Mouse (Mus musculus): ENCODE data around the gene Mylk. TPM values are rescaled to one million over a fixed set of nuclear protein-coding genes. Genes with fewer than 3 reads are reported as not detected.

The Mylk gene
- total and polyA plus RNA-seq, 2 experiments from 2014 or later, result 3.7 to 20.1 TPM

DNA sequence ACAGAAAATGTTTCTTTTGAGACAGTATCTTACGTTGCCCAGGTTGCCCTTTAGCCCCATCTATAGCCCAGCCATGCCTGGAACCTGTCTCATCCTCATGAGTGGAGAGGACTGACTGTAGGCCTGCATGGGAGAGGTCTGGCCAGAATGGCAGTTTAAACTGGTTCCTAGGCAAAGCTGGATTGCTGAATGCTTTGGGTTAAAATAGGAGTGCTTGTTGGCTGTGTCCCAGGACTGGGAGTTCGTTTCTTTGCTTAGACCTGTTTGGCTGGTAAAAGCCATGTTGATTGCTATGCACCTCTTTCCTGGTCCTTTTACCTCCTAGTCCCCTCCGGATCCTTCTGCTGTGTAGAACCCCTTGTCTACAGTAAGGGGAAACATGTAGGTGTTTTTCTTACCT lies 288.2 kb downstream of the Mylk start:
- no peaks in the 10 kb centered on the region for H3K9me3 ChIP-seq (ENCODE audit: low read length)
- no peaks in the 10 kb centered on the region for H3K4me1 ChIP-seq (ENCODE audit: insufficient read depth, low read length)
- H3K27me3 ChIP-seq (ENCODE audit: insufficient read depth, low read length), result no peaks in the 10 kb centered on the region
- H3K9ac ChIP-seq (replicated peaks; ENCODE audit: low read length), result no peak overlapping the region
- H3K27ac ChIP-seq, result no peak overlapping the region
- TF ChIP-seq CTCF (IDR thresholded peaks at IDR 0.05; ENCODE audit: low read depth), result no peak
- H3K36me3 ChIP-seq (ENCODE audit: insufficient read depth, low read length), result peaks cover 10% of the 10 kb centered on the region; the same call in 1 of the 2 replicates
- WGBS, result 73% methylated on average over 3 of the region's 3 CpGs
- ATAC-seq, result no peak
- no peak overlapping the region for H3K4me2 ChIP-seq (ENCODE audit: low read depth, low read length)
- H3K4me3 ChIP-seq (ENCODE audit: low read length), result no peak overlapping the region
- DNase-seq (ENCODE audit: low spot score), result no peak

DNA sequence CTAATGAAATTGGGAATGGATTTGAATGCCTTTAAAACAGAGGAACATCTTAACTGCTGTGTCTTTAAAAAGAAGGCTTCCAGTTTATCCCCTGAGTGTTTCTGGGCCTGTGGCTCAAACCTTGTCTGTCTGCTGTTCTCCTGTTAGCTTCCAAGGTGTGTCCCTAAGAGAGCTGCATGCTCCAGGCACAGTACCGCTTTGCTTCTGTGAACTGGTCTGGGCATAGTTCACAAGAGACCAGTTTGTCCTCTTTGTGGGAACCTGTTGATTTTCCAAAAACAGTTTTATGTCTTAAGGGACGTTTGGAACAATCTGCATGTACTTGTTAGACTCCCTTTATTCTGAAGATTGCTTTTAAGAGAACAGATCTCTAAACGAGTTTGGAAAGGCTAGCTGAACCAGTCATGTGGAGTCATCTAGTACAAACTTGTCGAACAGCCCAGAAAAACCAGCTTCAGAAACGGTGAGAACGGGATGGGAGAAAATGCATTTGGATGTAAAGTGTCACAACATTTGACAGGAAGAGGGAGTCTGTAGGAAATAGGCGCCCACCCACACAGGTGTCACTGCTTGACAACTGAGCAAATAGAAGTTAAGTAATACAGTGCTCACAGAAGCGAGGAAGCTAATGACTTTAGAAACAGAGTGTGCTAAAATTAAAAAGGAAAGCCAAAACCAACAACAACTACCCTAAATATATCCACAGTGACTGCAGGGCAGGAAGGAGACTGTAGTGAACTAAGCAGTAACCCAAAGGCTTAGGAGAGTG lies 289.0 kb downstream of the Mylk start:
- DNase-seq (ENCODE audit: low spot score) (no peak), ATAC-seq (no peak)
- peaks cover 10% of the 10 kb centered on the region; the same call in 1 of the 2 replicates for H3K36me3 ChIP-seq (ENCODE audit: insufficient read depth, low read length)
- no peak for TF ChIP-seq CTCF (IDR thresholded peaks at IDR 0.05; ENCODE audit: low read depth)
- no peaks in the 10 kb centered on the region for H3K9me3 ChIP-seq (ENCODE audit: low read length)
- no peak overlapping the region for H3K4me3 ChIP-seq (ENCODE audit: low read length)
- H3K27me3 ChIP-seq (ENCODE audit: insufficient read depth, low read length), result no peaks in the 10 kb centered on the region
- WGBS, result 75% methylated on average over 8 of the region's 8 CpGs
- H3K4me1 ChIP-seq (ENCODE audit: insufficient read depth, low read length), result no peaks in the 10 kb centered on the region
- H3K9ac ChIP-seq (replicated peaks; ENCODE audit: low read length), result no peak overlapping the region
- no peak overlapping the region for H3K27ac ChIP-seq
- H3K4me2 ChIP-seq (ENCODE audit: low read depth, low read length), result no peak overlapping the region

DNA sequence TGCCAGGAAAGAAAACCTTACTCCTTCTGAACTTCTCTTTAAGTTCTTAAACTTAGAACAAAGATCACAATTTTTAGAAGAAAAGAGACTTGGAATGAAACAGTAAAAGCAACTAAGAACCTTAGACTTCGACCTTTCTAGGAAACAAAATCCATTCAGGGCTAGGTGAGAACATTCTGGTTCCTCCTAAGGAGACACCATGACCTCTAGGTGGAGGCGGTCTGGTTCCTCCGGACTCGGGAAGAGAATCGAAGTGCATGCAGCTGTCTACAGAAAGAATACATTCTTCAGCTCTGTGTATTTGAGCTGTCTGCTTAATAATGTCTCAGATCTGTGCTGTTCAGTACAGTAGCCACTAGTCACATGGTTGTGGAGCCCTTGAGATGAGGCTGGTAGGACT lies 290.0 kb downstream of the Mylk start:
- Histone ChIP-seq H3K27ac (no peak overlapping the region), H3K9me3 (ENCODE audit: low read length) (no peaks in the 10 kb centered on the region), H3K4me3 (ENCODE audit: low read length) (no peak overlapping the region), H3K4me2 (ENCODE audit: low read depth, low read length) (no peak overlapping the region), H3K27me3 (ENCODE audit: insufficient read depth, low read length) (no peaks in the 10 kb centered on the region), H3K4me1 (ENCODE audit: insufficient read depth, low read length) (no peaks in the 10 kb centered on the region), H3K9ac (replicated peaks; ENCODE audit: low read length) (no peak overlapping the region), H3K36me3 (ENCODE audit: insufficient read depth, low read length) (peaks cover 6% of the 10 kb centered on the region; the same call in 1 of the 2 replicates)
- ATAC-seq (no peak), DNase-seq (ENCODE audit: low spot score) (no peak)
- no peak for TF ChIP-seq CTCF (IDR thresholded peaks at IDR 0.05; ENCODE audit: low read depth)
- 92% methylated on average over 5 of the region's 5 CpGs for WGBS

DNA sequence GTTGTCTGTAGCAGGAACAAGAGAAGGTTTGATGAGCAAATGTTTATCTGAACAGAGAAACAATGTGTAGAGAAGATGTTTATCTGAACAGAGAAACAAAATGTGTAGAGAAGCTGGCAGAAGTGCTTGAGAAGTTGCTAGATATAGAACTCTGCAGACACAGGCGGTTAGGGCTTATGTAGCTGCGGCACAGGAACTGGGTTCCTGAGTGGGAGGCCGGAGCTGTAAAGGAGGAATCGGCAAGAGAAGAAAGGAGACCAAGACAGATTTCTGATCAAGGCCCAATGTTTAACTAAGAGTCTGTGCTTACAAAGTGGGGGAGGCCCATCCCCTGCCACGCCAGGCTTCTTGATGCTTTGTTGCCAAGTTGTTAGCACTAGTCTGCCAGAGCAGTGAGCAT lies 291.7 kb downstream of the Mylk start:
- Histone ChIP-seq H3K27me3 (ENCODE audit: insufficient read depth, low read length) (no peaks in the 10 kb centered on the region), H3K4me2 (ENCODE audit: low read depth, low read length) (no peak overlapping the region), H3K27ac (no peak overlapping the region), H3K9ac (replicated peaks; ENCODE audit: low read length) (no peak overlapping the region), H3K4me3 (ENCODE audit: low read length) (no peak overlapping the region), H3K9me3 (ENCODE audit: low read length) (no peaks in the 10 kb centered on the region), H3K4me1 (ENCODE audit: insufficient read depth, low read length) (no peaks in the 10 kb centered on the region), H3K36me3 (ENCODE audit: insufficient read depth, low read length) (peaks cover 3% of the 10 kb centered on the region; the same call in 1 of the 2 replicates)
- WGBS, result 92% methylated on average over 5 of the region's 5 CpGs
- TF ChIP-seq CTCF (IDR thresholded peaks at IDR 0.05; ENCODE audit: low read depth), result no peak
- DNase-seq (ENCODE audit: low spot score) (no peak), ATAC-seq (no peak)

DNA sequence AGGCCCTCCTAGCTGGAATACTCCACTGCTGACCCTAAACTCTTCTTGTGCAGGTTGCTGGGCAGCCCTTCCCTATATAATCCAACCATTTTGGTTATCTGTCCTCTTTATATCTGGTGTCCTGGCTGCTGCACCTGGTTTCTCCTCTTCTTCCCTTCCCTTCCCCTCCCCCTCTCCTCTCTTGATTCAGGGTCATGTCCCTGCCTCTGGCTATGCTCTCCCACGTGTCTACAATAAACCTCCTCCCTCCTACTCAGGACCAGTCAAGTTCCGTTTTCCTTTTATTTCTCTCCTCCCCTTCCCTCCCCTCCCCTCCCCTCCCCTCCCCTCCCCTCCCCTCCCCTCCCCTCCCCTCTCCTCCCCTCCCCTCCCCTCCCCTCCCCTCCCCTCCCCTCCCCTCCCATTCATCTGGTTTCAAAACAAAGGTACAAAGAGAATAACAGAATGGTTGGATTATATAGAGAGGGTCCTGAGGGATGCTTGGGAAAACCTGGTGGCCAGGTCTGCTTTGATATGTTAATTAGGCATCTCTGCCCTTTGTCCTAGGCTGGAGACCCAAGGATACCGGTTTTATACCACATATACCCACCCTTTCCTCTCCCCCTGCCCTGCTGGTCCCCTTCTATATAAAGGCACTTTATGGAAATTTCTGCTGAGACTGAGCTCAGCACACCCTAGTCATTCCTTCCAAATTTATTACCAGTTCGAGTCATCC lies 293.5 kb downstream of the Mylk start:
- WGBS, result 22% methylated on average over 4 of the region's 4 CpGs
- no peak for TF ChIP-seq CTCF (IDR thresholded peaks at IDR 0.05; ENCODE audit: low read depth)
- Histone ChIP-seq H3K4me2 (ENCODE audit: low read depth, low read length) (no peak overlapping the region), H3K27ac (no peak overlapping the region), H3K27me3 (ENCODE audit: insufficient read depth, low read length) (no peaks in the 10 kb centered on the region), H3K36me3 (ENCODE audit: insufficient read depth, low read length) (no peaks in the 10 kb centered on the region), H3K9me3 (ENCODE audit: low read length) (no peaks in the 10 kb centered on the region), H3K4me3 (ENCODE audit: low read length) (no peak overlapping the region), H3K4me1 (ENCODE audit: insufficient read depth, low read length) (no peaks in the 10 kb centered on the region), H3K9ac (replicated peaks; ENCODE audit: low read length) (no peak overlapping the region)
- ATAC-seq (no peak), DNase-seq (ENCODE audit: low spot score) (no peak)

DNA sequence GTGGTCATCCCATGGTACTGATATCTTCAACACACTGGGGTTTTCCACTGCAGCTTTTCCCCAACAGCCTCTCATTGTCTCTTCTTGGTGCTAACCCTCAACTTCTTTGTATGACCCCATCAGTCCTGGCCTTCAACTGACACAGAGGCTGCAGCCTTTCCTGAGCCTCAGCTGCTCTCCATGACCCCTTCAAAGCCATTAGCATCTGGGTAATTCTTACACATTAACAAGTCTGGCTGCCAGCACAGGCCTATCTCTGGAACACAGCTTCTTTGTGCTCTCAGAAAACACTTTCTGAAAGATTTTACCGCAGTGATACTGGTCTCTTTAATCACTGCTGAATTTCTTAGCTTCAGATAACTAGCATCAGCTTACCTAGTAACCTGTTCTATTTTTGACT lies 295.1 kb downstream of the Mylk start:
- ATAC-seq (no peak), DNase-seq (ENCODE audit: low spot score) (no peak)
- H3K4me2 ChIP-seq (ENCODE audit: low read depth, low read length), result no peak overlapping the region
- H3K4me3 ChIP-seq (ENCODE audit: low read length), result no peak overlapping the region
- TF ChIP-seq CTCF (IDR thresholded peaks at IDR 0.05; ENCODE audit: low read depth), result no peak
- no peaks in the 10 kb centered on the region for H3K4me1 ChIP-seq (ENCODE audit: insufficient read depth, low read length)
- 80% methylated on average over 1 of the region's 1 CpGs for WGBS
- H3K27me3 ChIP-seq (ENCODE audit: insufficient read depth, low read length), result no peaks in the 10 kb centered on the region
- H3K27ac ChIP-seq, result no peak overlapping the region
- no peaks in the 10 kb centered on the region for H3K9me3 ChIP-seq (ENCODE audit: low read length)
- H3K9ac ChIP-seq (replicated peaks; ENCODE audit: low read length), result no peak overlapping the region
- no peaks in the 10 kb centered on the region for H3K36me3 ChIP-seq (ENCODE audit: insufficient read depth, low read length)

DNA sequence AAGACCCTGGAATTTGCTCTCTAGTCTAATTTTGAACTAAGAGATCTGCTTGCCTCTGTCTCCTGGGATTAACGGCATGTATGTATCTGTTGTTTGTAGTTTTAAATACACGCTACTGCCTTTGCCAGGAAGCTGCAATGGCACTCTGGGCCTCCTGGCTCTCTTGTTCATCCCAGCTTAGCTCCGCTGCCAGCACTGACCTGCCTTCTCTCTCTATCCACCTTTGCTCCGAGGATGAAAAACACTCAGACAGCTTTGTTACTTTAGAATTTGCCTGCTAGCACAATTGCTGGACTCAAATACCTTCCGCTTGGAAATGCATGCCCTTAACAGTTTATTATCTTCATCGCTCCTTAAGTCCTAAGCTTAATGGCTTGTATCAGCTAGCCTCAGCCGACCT lies 296.0 kb downstream of the Mylk start:
- H3K27ac ChIP-seq, result no peak overlapping the region
- WGBS, result 89% methylated on average over 7 of the region's 7 CpGs
- no peaks in the 10 kb centered on the region for H3K9me3 ChIP-seq (ENCODE audit: low read length)
- TF ChIP-seq CTCF (IDR thresholded peaks at IDR 0.05; ENCODE audit: low read depth), result no peak
- DNase-seq (ENCODE audit: low spot score) (no peak), ATAC-seq (no peak)
- H3K4me1 ChIP-seq (ENCODE audit: insufficient read depth, low read length), result no peaks in the 10 kb centered on the region
- no peak overlapping the region for H3K4me2 ChIP-seq (ENCODE audit: low read depth, low read length)
- H3K9ac ChIP-seq (replicated peaks; ENCODE audit: low read length), result no peak overlapping the region
- H3K36me3 ChIP-seq (ENCODE audit: insufficient read depth, low read length), result no peaks in the 10 kb centered on the region
- H3K4me3 ChIP-seq (ENCODE audit: low read length), result no peak overlapping the region
- H3K27me3 ChIP-seq (ENCODE audit: insufficient read depth, low read length), result no peaks in the 10 kb centered on the region
